Mouse (Mus musculus) intestine, embryonic 16.5 days (tissue): ENCODE results near the gene Galnt2. TPM values are rescaled to one million over a fixed set of nuclear protein-coding genes. Genes with fewer than 3 reads are reported as not detected.

Source experiments
- ATAC-seq: fragments of 200-750 bp; cut with Nextera tagmentation; 2 replicates; pipeline ENCODE4 v1.8.0; 2017; ENCODE audit warnings: moderate TSS enrichment, moderate library complexity
- H3K27ac ChIP-seq: fragments of 300-500 bp; sonication (generic); 2 replicates; pipeline ENCODE4 v1.5.1; 2014; ENCODE audit warnings: mild to moderate bottlenecking, low read length
- H3K27me3 ChIP-seq: fragments of 300-500 bp; sonication (generic); replicated peaks from 2 replicates; pipeline ENCODE4 v1.6.1; 2014; ENCODE audit warnings: low read length, control low read depth, mixed read lengths; ENCODE audit not compliant: control insufficient read depth, insufficient read depth
- H3K36me3 ChIP-seq: fragments of 300-500 bp; sonication (generic); 2 replicates; pipeline ENCODE4 v1.6.1; 2014; ENCODE audit warnings: low read length, control low read depth; ENCODE audit not compliant: control insufficient read depth, insufficient read depth
- H3K4me1 ChIP-seq: fragments of 300-500 bp; sonication (generic); 2 replicates; pipeline ENCODE4 v1.6.1; 2014; ENCODE audit warnings: low read length, control low read depth, mixed read lengths; ENCODE audit not compliant: control insufficient read depth, insufficient read depth
- H3K4me2 ChIP-seq: fragments of 300-500 bp; sonication (generic); 2 replicates; pipeline ENCODE4 v1.6.1; 2014; ENCODE audit warnings: low read depth, low read length, control low read depth
- H3K4me3 ChIP-seq: fragments of 300-500 bp; sonication (generic); 2 replicates; pipeline ENCODE4 v1.5.1; 2014; ENCODE audit warnings: mild to moderate bottlenecking, low read length
- H3K9ac ChIP-seq: fragments of 300-500 bp; sonication (generic); 2 replicates; pipeline ENCODE4 v1.6.1; 2014; ENCODE audit warnings: low read depth, low read length
- H3K9me3 ChIP-seq: fragments of 300-500 bp; sonication (generic); 2 replicates; pipeline ENCODE4 v1.6.1; 2016; ENCODE audit warnings: low read length, control low read depth; ENCODE audit not compliant: control insufficient read depth
- WGBS: fragments of 180-500 bp; shearing (Covaris S2); extraction: QIAGEN DNeasy Blood & Tissue Kit; methylation state at CpG from one replicate; pipeline ENCODE4 v1.1.7; 2014; 5-methylcytosine and 5-hydroxymethylcytosine counted together
- polyA plus RNA-seq: library from polyadenylated mRNA; unstranded; fragments of >200 nt; fragmentation: Nextera tagmentation; extraction: Ambion mirVana; gene quantifications from 2 replicates; pipeline ENCODE4 v1.2.1, GENCODE M21; 2015

Galnt2 gene
- polyA plus RNA-seq, 1 experiment from 2014 or later = 35.9 TPM

DNA sequence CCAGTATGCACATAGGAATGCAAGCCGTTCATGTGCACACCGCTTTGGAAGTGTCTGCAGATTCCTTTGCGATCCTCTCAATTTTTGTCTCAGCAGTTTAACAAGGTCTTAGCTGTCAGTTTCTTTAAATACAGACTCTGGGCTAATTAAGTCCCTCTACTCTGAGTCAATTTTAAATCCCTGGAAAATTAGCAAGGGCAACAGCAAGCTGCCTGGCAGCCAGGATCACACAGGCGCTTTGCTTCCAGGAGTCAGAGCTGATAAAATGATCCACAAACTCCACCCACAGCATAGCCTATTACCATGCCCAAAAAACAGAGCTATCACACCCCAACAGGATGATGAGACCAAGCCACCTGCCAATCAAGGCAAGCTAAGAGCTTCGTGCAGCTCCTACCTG, 142.6 kb downstream of the Galnt2 start:
- Histone ChIP-seq H3K9me3 (no peaks in the 10 kb centered on the region), H3K4me1 (no peaks in the 10 kb centered on the region), H3K9ac (no peak overlapping the region), H3K4me2 (no peak overlapping the region), H3K27ac (no peak overlapping the region), H3K4me3 (no peak overlapping the region), H3K36me3 (no peaks in the 10 kb centered on the region), H3K27me3 (no peaks in the 10 kb centered on the region)
- no peak for ATAC-seq
- WGBS = 89% methylated on average over 5 of the region's 5 CpGs

DNA sequence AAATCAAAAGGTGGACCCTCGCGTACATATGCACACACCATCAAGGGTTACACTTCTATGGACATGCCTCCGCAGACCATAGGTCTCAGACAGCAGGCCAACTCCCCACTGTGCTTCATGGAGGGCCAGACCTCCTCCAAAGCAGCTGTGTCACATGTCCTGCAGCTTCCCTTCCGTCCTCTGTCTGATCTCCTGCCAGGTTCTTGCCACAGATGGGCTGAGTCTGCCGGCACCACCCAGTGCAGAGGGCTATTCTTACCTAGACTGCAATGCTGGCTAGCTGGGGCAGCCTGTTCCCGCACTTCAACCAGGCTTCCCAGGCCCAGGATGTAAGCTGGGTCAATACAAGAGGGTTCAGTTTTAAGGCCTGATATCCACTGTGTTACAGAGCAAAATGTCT, 144.0 kb downstream of the Galnt2 start:
- Histone ChIP-seq H3K9me3 (no peaks in the 10 kb centered on the region), H3K36me3 (no peaks in the 10 kb centered on the region), H3K4me3 (no peak overlapping the region), H3K4me1 (no peaks in the 10 kb centered on the region), H3K9ac (no peak overlapping the region), H3K27ac (no peak overlapping the region), H3K4me2 (no peak overlapping the region), H3K27me3 (no peaks in the 10 kb centered on the region)
- 73% methylated on average over 6 of the region's 6 CpGs for WGBS
- ATAC-seq = no peak

DNA sequence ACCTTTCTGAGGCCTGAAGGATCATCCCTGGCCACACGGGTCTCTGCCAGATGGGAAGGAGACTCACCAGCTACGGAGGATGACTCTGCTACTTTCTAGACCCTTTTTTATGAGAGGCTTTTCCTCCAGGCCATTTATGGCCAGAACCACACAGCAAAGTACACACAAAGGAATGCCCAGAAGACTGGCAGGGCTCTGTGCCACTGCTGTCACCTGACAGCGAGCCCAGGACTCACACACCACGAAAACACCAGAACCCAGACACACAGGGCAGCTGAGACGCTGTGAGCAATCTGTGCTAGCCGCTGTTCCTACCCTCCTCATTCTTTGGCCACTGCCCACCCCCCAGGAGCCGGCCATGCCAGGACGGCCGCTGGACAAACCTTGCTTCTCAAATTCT, 144.5 kb downstream of the Galnt2 start:
- 83% methylated on average over 9 of the region's 9 CpGs for WGBS
- ATAC-seq = no peak
- no peaks in the 10 kb centered on the region for H3K4me1 ChIP-seq
- no peaks in the 10 kb centered on the region for H3K27me3 ChIP-seq
- H3K9ac ChIP-seq = no peak overlapping the region
- H3K4me3 ChIP-seq = no peak overlapping the region
- no peaks in the 10 kb centered on the region for H3K9me3 ChIP-seq
- H3K27ac ChIP-seq = no peak overlapping the region
- H3K4me2 ChIP-seq = no peak overlapping the region
- H3K36me3 ChIP-seq = no peaks in the 10 kb centered on the region

DNA sequence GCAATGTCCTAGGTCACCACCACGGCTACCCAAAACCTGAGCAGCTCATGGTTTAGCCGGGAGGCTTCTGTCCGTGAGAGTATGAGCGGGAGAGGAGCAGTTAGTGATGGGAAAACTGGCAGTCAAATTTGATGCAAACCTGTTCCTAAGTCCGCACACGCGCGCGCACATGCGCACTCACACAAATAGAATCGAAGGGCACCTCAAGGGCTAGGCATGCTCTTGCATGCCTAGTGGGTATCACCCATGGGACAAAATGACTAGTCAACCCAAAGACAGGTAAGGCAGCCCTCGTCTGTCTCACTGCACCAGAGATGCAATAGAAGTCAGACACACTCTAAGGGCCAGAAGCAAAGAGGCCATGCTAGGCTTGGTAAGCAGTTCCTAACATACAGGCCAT, 145.2 kb downstream of the Galnt2 start:
- WGBS = 93% methylated on average over 12 of the region's 12 CpGs
- Histone ChIP-seq H3K27me3 (no peaks in the 10 kb centered on the region), H3K9ac (no peak overlapping the region), H3K4me1 (no peaks in the 10 kb centered on the region), H3K9me3 (no peaks in the 10 kb centered on the region), H3K4me3 (no peak overlapping the region), H3K36me3 (no peaks in the 10 kb centered on the region), H3K4me2 (no peak overlapping the region), H3K27ac (no peak overlapping the region)
- no peak for ATAC-seq

DNA sequence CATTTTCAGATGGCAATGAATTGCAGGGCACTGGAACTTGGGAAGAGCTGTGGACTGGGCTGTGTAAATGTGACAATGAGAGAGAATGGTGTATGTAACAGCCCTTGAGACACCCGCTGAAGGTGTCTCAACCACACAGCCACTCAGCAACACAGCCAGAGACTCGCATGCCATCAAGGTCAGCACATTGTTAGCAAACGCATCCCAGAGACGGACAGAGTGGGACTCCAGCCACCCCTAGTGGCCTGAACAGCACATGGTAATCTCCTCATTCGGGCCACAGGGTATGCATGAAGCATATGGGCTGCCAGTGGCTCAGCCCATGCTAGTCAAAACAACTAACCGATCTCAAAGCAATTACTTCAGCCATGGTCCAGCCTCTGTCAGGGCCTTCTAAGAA, 148.1 kb downstream of the Galnt2 start:
- no peak overlapping the region for H3K9ac ChIP-seq
- H3K4me3 ChIP-seq = no peak overlapping the region
- no peaks in the 10 kb centered on the region for H3K4me1 ChIP-seq
- 75% methylated on average over 6 of the region's 6 CpGs for WGBS
- H3K27me3 ChIP-seq = no peaks in the 10 kb centered on the region
- H3K4me2 ChIP-seq = no peak overlapping the region
- H3K27ac ChIP-seq = no peak overlapping the region
- no peaks in the 10 kb centered on the region for H3K9me3 ChIP-seq
- 0 out of 2 replicates have a peak, but pooled peaks cover 3% of the 10 kb centered on the region for H3K36me3 ChIP-seq
- ATAC-seq = no peak

DNA sequence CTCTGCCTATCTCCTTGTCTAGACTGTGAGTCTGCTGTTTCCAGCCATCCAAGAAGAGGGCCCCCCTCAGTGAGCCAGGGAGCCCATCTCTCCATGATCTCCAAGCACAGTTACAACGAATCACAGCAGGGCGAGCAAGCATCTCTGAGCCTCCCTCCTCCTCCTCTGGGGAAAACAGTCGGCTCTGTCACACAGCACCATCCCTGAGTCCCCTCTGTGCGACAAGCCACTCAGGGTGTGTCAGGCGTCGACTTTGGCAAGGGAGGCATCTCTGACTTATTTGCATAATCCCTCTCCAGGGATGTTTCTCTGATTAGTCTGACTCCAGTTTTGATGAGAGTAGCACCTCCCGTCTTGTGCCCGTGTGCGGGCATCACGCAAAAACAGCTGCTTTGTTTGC, 151.0 kb downstream of the Galnt2 start:
- no peaks in the 10 kb centered on the region for H3K9me3 ChIP-seq
- H3K4me2 ChIP-seq = no peak overlapping the region

DNA sequence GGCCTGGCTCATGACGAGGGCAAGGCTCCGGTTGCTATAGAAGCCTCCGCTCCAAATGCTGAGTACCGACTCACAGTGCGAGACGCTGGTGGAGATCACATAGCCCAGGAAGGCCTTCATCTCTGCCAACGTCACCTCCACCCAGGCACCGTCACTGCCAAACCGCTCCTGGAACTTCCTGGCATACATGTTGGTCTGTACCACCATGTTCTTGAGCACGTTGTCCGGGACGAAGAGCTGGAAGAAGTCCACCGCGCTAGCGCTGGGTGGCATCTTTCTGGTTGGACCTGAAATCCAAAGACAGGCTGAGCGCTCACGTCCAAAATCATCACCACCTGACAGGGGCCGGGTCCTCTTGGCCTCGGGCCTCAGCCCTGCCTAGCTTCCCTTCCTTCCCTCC, 153.1 kb downstream of the Galnt2 start:
- 93% methylated on average over 19 of the region's 19 CpGs for WGBS
- Histone ChIP-seq H3K9ac (no peak overlapping the region), H3K27ac (no peak overlapping the region), H3K4me2 (no peak overlapping the region), H3K4me3 (no peak overlapping the region), H3K27me3 (no peaks in the 10 kb centered on the region), H3K4me1 (no peaks in the 10 kb centered on the region), H3K36me3 (0 out of 2 replicates have a peak, but pooled peaks cover 3% of the 10 kb centered on the region), H3K9me3 (no peaks in the 10 kb centered on the region)
- ATAC-seq = no peak

More for the DNA sequence above, 151.0 kb downstream of the Galnt2 start:
- Histone ChIP-seq H3K4me1 (no peaks in the 10 kb centered on the region), H3K36me3 (0 out of 2 replicates have a peak, but pooled peaks cover 3% of the 10 kb centered on the region), H3K27ac (no peak overlapping the region), H3K4me3 (no peak overlapping the region), H3K9ac (no peak overlapping the region), H3K27me3 (no peaks in the 10 kb centered on the region)
- ATAC-seq = no peak
- WGBS = 69% methylated on average over 10 of the region's 10 CpGs

DNA sequence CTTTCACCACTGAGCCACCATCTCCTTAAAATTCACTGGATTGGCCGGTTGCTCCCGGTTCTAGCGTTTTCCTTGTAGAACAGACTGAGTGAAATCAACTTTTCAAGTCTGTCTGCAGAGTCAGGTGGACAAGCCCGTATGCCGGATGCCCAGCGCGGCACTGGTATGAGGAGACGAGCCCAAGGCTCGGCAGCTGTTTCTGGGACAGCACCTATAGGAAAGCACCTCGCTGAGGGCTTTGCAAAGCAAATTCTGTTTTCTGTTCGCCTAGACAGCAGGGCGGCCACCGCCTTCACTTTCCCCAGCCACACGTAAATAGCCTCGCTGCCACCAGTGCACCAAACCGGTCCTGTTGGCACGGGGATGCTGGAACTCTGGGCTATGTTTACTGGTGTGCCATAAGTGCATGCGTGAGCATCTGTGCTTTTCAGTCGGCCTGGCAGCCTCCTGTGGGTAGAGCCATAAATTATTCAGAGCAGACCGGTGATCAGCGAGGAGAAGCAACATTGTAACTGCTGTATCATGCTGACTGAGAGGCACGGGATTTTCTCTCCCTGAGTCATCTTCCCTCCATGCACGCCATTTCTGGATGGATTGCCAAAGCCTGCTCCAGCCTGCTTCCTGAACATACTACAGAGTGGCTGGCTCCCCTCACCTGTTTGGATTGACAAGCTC, 155.2 kb downstream of the Galnt2 start:
- Histone ChIP-seq H3K36me3 (0 out of 2 replicates have a peak, but pooled peaks cover 3% of the 10 kb centered on the region), H3K4me2 (no peak overlapping the region), H3K9me3 (no peaks in the 10 kb centered on the region; the same call in 1 of the 2 replicates), H3K4me1 (no peaks in the 10 kb centered on the region), H3K27me3 (no peaks in the 10 kb centered on the region), H3K4me3 (no peak overlapping the region), H3K27ac (no peak overlapping the region), H3K9ac (no peak overlapping the region)
- 74% methylated on average over 23 of the region's 23 CpGs for WGBS
- ATAC-seq = no peak

DNA sequence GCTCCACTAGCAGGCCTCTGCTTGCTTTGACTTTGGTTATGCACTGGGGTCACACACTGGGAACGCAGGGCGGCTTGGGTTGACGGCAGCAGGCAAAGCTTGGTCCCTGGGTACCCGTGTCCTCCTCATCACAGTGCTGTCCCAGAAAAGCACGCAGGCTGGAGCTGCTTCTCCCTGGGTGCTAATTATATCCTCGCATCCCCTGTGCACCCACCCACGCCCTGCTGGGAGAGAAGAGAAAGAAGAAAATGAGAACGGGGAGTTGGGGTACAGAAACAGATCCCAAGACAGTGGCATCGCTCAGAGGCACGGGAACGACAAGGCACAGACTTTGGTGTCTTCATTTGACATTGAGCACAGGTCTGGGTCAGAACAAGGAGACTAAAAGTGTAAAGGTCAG, 158.3 kb downstream of the Galnt2 start:
- Histone ChIP-seq H3K4me1 (peaks cover 8% of the 10 kb centered on the region; the same call in 1 of the 2 replicates), H3K9ac (no peak overlapping the region), H3K4me2 (no peak overlapping the region), H3K9me3 (no peaks in the 10 kb centered on the region; the same call in 1 of the 2 replicates), H3K27me3 (no peaks in the 10 kb centered on the region), H3K4me3 (no peak overlapping the region), H3K27ac (no peak overlapping the region), H3K36me3 (no peaks in the 10 kb centered on the region)
- ATAC-seq = no peak
- 87% methylated on average over 11 of the region's 11 CpGs for WGBS

DNA sequence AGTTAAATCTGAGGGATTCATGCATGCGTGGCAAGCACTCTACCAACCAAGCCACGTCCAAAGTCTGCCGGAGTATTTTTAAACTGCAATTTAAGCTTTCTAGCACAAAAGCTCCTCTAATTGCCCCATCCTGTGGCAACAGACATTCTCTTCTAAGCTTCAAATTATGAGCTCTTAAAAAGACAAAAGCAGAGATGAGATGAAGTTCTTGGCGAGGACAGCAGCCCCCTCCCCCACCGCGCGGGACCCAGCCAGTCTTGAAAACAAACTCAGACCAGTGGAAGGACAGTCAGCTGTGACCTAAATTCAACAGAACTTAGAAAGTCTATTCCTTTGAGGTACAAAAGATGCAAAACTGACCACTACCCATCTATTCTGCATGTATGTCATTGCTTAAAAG, 160.0 kb downstream of the Galnt2 start:
- Histone ChIP-seq H3K9ac (no peak overlapping the region), H3K4me3 (no peak overlapping the region), H3K4me1 (peaks cover 11% of the 10 kb centered on the region; the same call in 1 of the 2 replicates), H3K27me3 (no peaks in the 10 kb centered on the region), H3K9me3 (no peaks in the 10 kb centered on the region; the same call in 1 of the 2 replicates), H3K27ac (no peak overlapping the region), H3K4me2 (no peak overlapping the region), H3K36me3 (no peaks in the 10 kb centered on the region)
- WGBS = 86% methylated on average over 7 of the region's 7 CpGs
- no peak for ATAC-seq
